Mouse (Mus musculus) kidney, postnatal 14 days (tissue): ENCODE measurements around the gene Tor1aip2.

Experiments
- DNase-seq: peaks from one replicate; pipeline ENCODE4 v3.0.0; 2022; ENCODE audit warnings: mixed read lengths

Tor1aip2 gene

GRCm38 (mm10) chr1:156041451-156042241, 6.4 kb downstream of the Tor1aip2 start:
- DNase-seq: no peak

- DNase-seq: no peak
These were observed 7.3 kb downstream of the Tor1aip2 start for GRCm38 (mm10) chr1:156042481-156042880.

GRCm38 (mm10) chr1:156043027-156043426, 7.8 kb downstream of the Tor1aip2 start:
- DNase-seq: peak; percentile 71

- DNase-seq: no peak
These were observed 9.0 kb downstream of the Tor1aip2 start for GRCm38 (mm10) chr1:156044211-156044611.

- peak; percentile 56 for DNase-seq
These were observed 11.5 kb downstream of the Tor1aip2 start for GRCm38 (mm10) chr1:156046688-156047087.

- DNase-seq: no peak
These were observed 23.0 kb downstream of the Tor1aip2 start for GRCm38 (mm10) chr1:156058207-156058606.

- no peak for DNase-seq
These were observed 27.0 kb downstream of the Tor1aip2 start for GRCm38 (mm10) chr1:156062193-156062592.

GRCm38 (mm10) chr1:156066133-156066532, 30.9 kb downstream of the Tor1aip2 start:
- no peak for DNase-seq

GRCm38 (mm10) chr1:156070106-156070505, 34.9 kb downstream of the Tor1aip2 start:
- no peak for DNase-seq

- DNase-seq: no peak
These were observed 38.1 kb downstream of the Tor1aip2 start for GRCm38 (mm10) chr1:156073169-156073821.

GRCm38 (mm10) chr1:156074575-156074974, 39.4 kb downstream of the Tor1aip2 start:
- DNase-seq: peak; percentile 73

GRCm38 (mm10) chr1:156076474-156076873, 41.3 kb downstream of the Tor1aip2 start:
- no peak for DNase-seq

- no peak for DNase-seq
These were observed 42.5 kb downstream of the Tor1aip2 start for GRCm38 (mm10) chr1:156077655-156078054.

- DNase-seq: no peak
These were observed 49.4 kb downstream of the Tor1aip2 start for GRCm38 (mm10) chr1:156084603-156085002.

- DNase-seq: peak; percentile 45
These were observed 50.6 kb downstream of the Tor1aip2 start for GRCm38 (mm10) chr1:156085770-156086169.

- DNase-seq: no peak
These were observed 52.4 kb downstream of the Tor1aip2 start for GRCm38 (mm10) chr1:156087586-156087985.

GRCm38 (mm10) chr1:156089561-156089960, 54.4 kb downstream of the Tor1aip2 start:
- DNase-seq: no peak

- DNase-seq: no peak
These were observed 54.8 kb downstream of the Tor1aip2 start for GRCm38 (mm10) chr1:156090042-156090441.

GRCm38 (mm10) chr1:156091811-156092210, 56.6 kb downstream of the Tor1aip2 start:
- DNase-seq: no peak

- DNase-seq: no peak
These were observed 68.6 kb downstream of the Tor1aip2 start for GRCm38 (mm10) chr1:156103763-156104162.

- DNase-seq: no peak
These were observed 70.2 kb downstream of the Tor1aip2 start for GRCm38 (mm10) chr1:156105381-156105780.

GRCm38 (mm10) chr1:156107424-156107823, 72.2 kb downstream of the Tor1aip2 start:
- no peak for DNase-seq

GRCm38 (mm10) chr1:156108400-156108799, 73.2 kb downstream of the Tor1aip2 start:
- DNase-seq: no peak

GRCm38 (mm10) chr1:156111090-156111489, 75.9 kb downstream of the Tor1aip2 start:
- no peak for DNase-seq
